Mouse (Mus musculus): ENCODE measurements around the gene Esrp2. TPM values are rescaled to one million over a fixed set of nuclear protein-coding genes. Genes with fewer than 3 reads are reported as not detected.

Gene Esrp2
- total and polyA plus RNA-seq, 3 experiments, result 0.24 to 0.30 TPM; not detected in 1

GRCm38 (mm10) chr8:106108729-106109128, 28.0 kb downstream of the Esrp2 start:
- TF ChIP-seq MXI1 (IDR thresholded peaks at IDR 0.05; ENCODE audit: low read depth, low read length), result no peak
- no peak for TF ChIP-seq E2F4 (IDR thresholded peaks at IDR 0.05; ENCODE audit: insufficient replicate concordance, low read depth, low read length)
- no peak for TF ChIP-seq MEF2A (IDR thresholded peaks at IDR 0.05; ENCODE audit: borderline replicate concordance, low read depth, low read length)
- TF ChIP-seq ETS1 (conservative IDR thresholded peaks at IDR 0.05; ENCODE audit: low read depth, low read length), result no peak
- H3K4me3 ChIP-seq (replicated peaks in 1 of 3; ENCODE audit: low read depth in 2 of 3, low read length in 2 of 3, poor library complexity in 1 of 3), result no peak overlapping the region
- in situ Hi-C loops (cut with MboI; ENCODE audit: low pct_ligation_motif_present, low pct_unique_long_range_greater_than_20kb, low sequenced_read_pairs) (no loop called here), dilution Hi-C loops (cut with MboI; ENCODE audit: extremely low pct_ligation_motif_present, extremely low pct_unique_long_range_greater_than_20kb, low sequenced_read_pairs) (no loop called here)
- H3K4me1 ChIP-seq (ENCODE audit: control insufficient read depth in 1 of 2, insufficient read depth in 2 of 2), result no peaks in the 10 kb centered on the region
- no peaks in the 10 kb centered on the region for H3K27me3 ChIP-seq (replicated peaks)
- no peak overlapping the region for H3K27ac ChIP-seq (ENCODE audit: insufficient read depth, low read depth)
- H3K9ac ChIP-seq (ENCODE audit: insufficient read depth, low read depth), result no peak overlapping the region
- peaks cover 21% of the 10 kb centered on the region for H3K79me2 ChIP-seq (replicated peaks; ENCODE audit: control insufficient read depth, extremely low read depth, insufficient read depth, poor library complexity, severe bottlenecking)
- H3K9me3 ChIP-seq (replicated peaks; ENCODE audit: low read length), result no peaks in the 10 kb centered on the region
- DNase-seq (ENCODE audit: extremely low read depth), result no peak
- peaks cover 48 to 87% of the 10 kb centered on the region in 2 experiments for H3K36me3 ChIP-seq (replicated peaks in 1 of 2; ENCODE audit: control insufficient read depth in 1 of 2, insufficient read depth in 1 of 2, low read length in 1 of 2)
- H3K4me2 ChIP-seq (ENCODE audit: insufficient read depth, low read depth, poor library complexity, severe bottlenecking), result no peak overlapping the region

- H3K4me3 ChIP-seq (replicated peaks in 1 of 3; ENCODE audit: low read depth in 2 of 3, low read length in 2 of 3, poor library complexity in 1 of 3), result no peak overlapping the region
- H3K9me3 ChIP-seq (replicated peaks; ENCODE audit: low read length), result no peaks in the 10 kb centered on the region
- TF ChIP-seq MEF2A (IDR thresholded peaks at IDR 0.05; ENCODE audit: borderline replicate concordance, low read depth, low read length) (no peak), CTCF (conservative IDR thresholded peaks at IDR 0.05 in 1 of 2, IDR thresholded peaks at IDR 0.05 in 1 of 2; ENCODE audit: low read depth in 2 of 2, low read length in 2 of 2) (no peak), USF2 (conservative IDR thresholded peaks at IDR 0.05; ENCODE audit: low read depth, low read length) (no peak), RAD21 (IDR thresholded peaks at IDR 0.05; ENCODE audit: low read depth, low read length) (no peak), JUN (IDR thresholded peaks at IDR 0.05; ENCODE audit: insufficient read depth, low read depth, low read length) (no peak), TBP (conservative IDR thresholded peaks at IDR 0.05; ENCODE audit: low read depth, low read length) (no peak), E2F4 (IDR thresholded peaks at IDR 0.05; ENCODE audit: insufficient replicate concordance, low read depth, low read length) (no peak), NELFE (IDR thresholded peaks at IDR 0.05; ENCODE audit: low read depth, low read length) (no peak), IRF4 (IDR thresholded peaks at IDR 0.05; ENCODE audit: low read depth, low read length) (no peak), HCFC1 (IDR thresholded peaks at IDR 0.05; ENCODE audit: low read depth, low read length) (no peak), MAZ (IDR thresholded peaks at IDR 0.05; ENCODE audit: low read depth, low read length) (no peak)
- H3K27ac ChIP-seq (ENCODE audit: insufficient read depth, low read depth), result no peak overlapping the region
- H3K36me3 ChIP-seq (replicated peaks in 1 of 2; ENCODE audit: control insufficient read depth in 1 of 2, insufficient read depth in 1 of 2, low read length in 1 of 2), result peaks cover 48 to 91% of the 10 kb centered on the region in 2 experiments
- H3K9ac ChIP-seq (ENCODE audit: insufficient read depth, low read depth), result no peak overlapping the region
- no peak for DNase-seq (ENCODE audit: extremely low read depth)
- no peaks in the 10 kb centered on the region for H3K4me1 ChIP-seq (ENCODE audit: control insufficient read depth in 1 of 2, insufficient read depth in 2 of 2)
- H3K79me2 ChIP-seq (replicated peaks; ENCODE audit: control insufficient read depth, extremely low read depth, insufficient read depth, poor library complexity, severe bottlenecking), result peaks cover 21% of the 10 kb centered on the region
- in situ Hi-C loops (cut with MboI; ENCODE audit: low pct_ligation_motif_present, low pct_unique_long_range_greater_than_20kb, low sequenced_read_pairs), result no loop called here
- dilution Hi-C loops (cut with MboI; ENCODE audit: extremely low pct_ligation_motif_present, extremely low pct_unique_long_range_greater_than_20kb, low sequenced_read_pairs), result no loop called here
- H3K4me2 ChIP-seq (ENCODE audit: insufficient read depth, low read depth, poor library complexity, severe bottlenecking), result no peak overlapping the region
- H3K27me3 ChIP-seq (replicated peaks), result no peaks in the 10 kb centered on the region
Observed at GRCm38 (mm10) chr8:106108080-106108479, 28.7 kb downstream of the Esrp2 start.

GRCm38 (mm10) chr8:106106193-106106592, 30.6 kb downstream of the Esrp2 start:
- no peak overlapping the region for H3K27ac ChIP-seq (ENCODE audit: insufficient read depth, low read depth)
- H3K9ac ChIP-seq (ENCODE audit: insufficient read depth, low read depth), result no peak overlapping the region
- DNase-seq (ENCODE audit: extremely low read depth), result no peak
- TF ChIP-seq JUN (IDR thresholded peaks at IDR 0.05; ENCODE audit: insufficient read depth, low read depth, low read length) (no peak), POLR2AphosphoS2 (IDR thresholded peaks at IDR 0.05; ENCODE audit: low read depth, low read length) (no peak), POLR2A (IDR thresholded peaks at IDR 0.05; ENCODE audit: low read depth, low read length) (no peak), CHD1 (IDR thresholded peaks at IDR 0.05; ENCODE audit: low read depth, low read length) (no peak), HCFC1 (IDR thresholded peaks at IDR 0.05; ENCODE audit: low read depth, low read length) (no peak), RAD21 (IDR thresholded peaks at IDR 0.05; ENCODE audit: low read depth, low read length) (no peak), MXI1 (IDR thresholded peaks at IDR 0.05; ENCODE audit: low read depth, low read length) (no peak), ZC3H11A (IDR thresholded peaks at IDR 0.05; ENCODE audit: low read depth, low read length) (no peak), SIN3A (IDR thresholded peaks at IDR 0.05; ENCODE audit: low read length) (no peak), ZKSCAN1 (IDR thresholded peaks at IDR 0.05; ENCODE audit: borderline replicate concordance, low read depth, low read length) (no peak), SMC3 (IDR thresholded peaks at IDR 0.05; ENCODE audit: low read depth, low read length) (no peak), ZNF384 (IDR thresholded peaks at IDR 0.05; ENCODE audit: low read depth, low read length) (no peak), TBP (conservative IDR thresholded peaks at IDR 0.05; ENCODE audit: low read depth, low read length) (no peak), RCOR1 (conservative IDR thresholded peaks at IDR 0.05; ENCODE audit: low read depth, low read length) (no peak), PAX5 (IDR thresholded peaks at IDR 0.05; ENCODE audit: low read length) (no peak), TCF12 (IDR thresholded peaks at IDR 0.05; ENCODE audit: low read depth, low read length) (no peak), NELFE (IDR thresholded peaks at IDR 0.05; ENCODE audit: low read depth, low read length) (no peak), USF1 (IDR thresholded peaks at IDR 0.05; ENCODE audit: low read depth, low read length) (no peak)
- H3K36me3 ChIP-seq (replicated peaks in 1 of 2; ENCODE audit: control insufficient read depth in 1 of 2, insufficient read depth in 1 of 2, low read length in 1 of 2), result peaks cover 44 to 94% of the 10 kb centered on the region in 2 experiments
- no peaks in the 10 kb centered on the region for H3K9me3 ChIP-seq (replicated peaks; ENCODE audit: low read length)
- H3K27me3 ChIP-seq (replicated peaks), result no peaks in the 10 kb centered on the region
- peaks cover 17% of the 10 kb centered on the region for H3K79me2 ChIP-seq (replicated peaks; ENCODE audit: control insufficient read depth, extremely low read depth, insufficient read depth, poor library complexity, severe bottlenecking)
- no peaks in the 10 kb centered on the region for H3K4me1 ChIP-seq (ENCODE audit: control insufficient read depth in 1 of 2, insufficient read depth in 2 of 2)
- in situ Hi-C loops (cut with MboI; ENCODE audit: low pct_ligation_motif_present, low pct_unique_long_range_greater_than_20kb, low sequenced_read_pairs), result no loop called here
- H3K4me2 ChIP-seq (ENCODE audit: insufficient read depth, low read depth, poor library complexity, severe bottlenecking), result no peak overlapping the region
- H3K4me3 ChIP-seq (replicated peaks in 1 of 3; ENCODE audit: low read depth in 2 of 3, low read length in 2 of 3, poor library complexity in 1 of 3), result no peak overlapping the region
- dilution Hi-C loops (cut with MboI; ENCODE audit: extremely low pct_ligation_motif_present, extremely low pct_unique_long_range_greater_than_20kb, low sequenced_read_pairs), result no loop called here

All from CH12.LX (cell line).